Mouse (Mus musculus) stomach, embryonic 16.5 days (tissue): ENCODE data around the gene Hoxc10. TPM values are rescaled to one million over a fixed set of nuclear protein-coding genes. Genes with fewer than 3 reads are reported as not detected.

Source experiments
- ATAC-seq: fragments of 200-750 bp; cut with Nextera tagmentation; 2 replicates; pipeline ENCODE4 v1.8.0; 2017; ENCODE audit warnings: moderate number of reproducible peaks, moderate TSS enrichment; ENCODE audit not compliant: insufficient read depth, low FRiP score
- H3K27ac ChIP-seq: fragments of 300-500 bp; sonication (generic); 2 replicates; pipeline ENCODE4 v1.5.1; 2014; ENCODE audit warnings: low read length
- H3K27me3 ChIP-seq: fragments of 300-500 bp; sonication (generic); 2 replicates; pipeline ENCODE4 v1.6.1; 2014; ENCODE audit warnings: low read length, control low read depth, mixed read lengths; ENCODE audit not compliant: control insufficient read depth, insufficient read depth
- H3K36me3 ChIP-seq: fragments of 300-500 bp; sonication (generic); 2 replicates; pipeline ENCODE4 v1.6.1; 2014; ENCODE audit warnings: low read length; ENCODE audit not compliant: control insufficient read depth, insufficient read depth
- H3K4me1 ChIP-seq: fragments of 300-500 bp; sonication (generic); 2 replicates; pipeline ENCODE4 v1.6.1; 2014; ENCODE audit warnings: low read length, control low read depth, mixed read lengths; ENCODE audit not compliant: control insufficient read depth, insufficient read depth
- H3K4me2 ChIP-seq: fragments of 300-500 bp; sonication (generic); 2 replicates; pipeline ENCODE4 v1.6.1; 2014; ENCODE audit warnings: low read depth, low read length, mixed read lengths
- H3K4me3 ChIP-seq: fragments of 300-500 bp; sonication (generic); replicated peaks from 2 replicates; pipeline ENCODE4 v1.5.1; 2014; ENCODE audit warnings: mild to moderate bottlenecking, low read length
- H3K9ac ChIP-seq: fragments of 300-500 bp; sonication (generic); 2 replicates; pipeline ENCODE4 v1.6.1; 2014; ENCODE audit warnings: low read length
- H3K9me3 ChIP-seq: fragments of 300-500 bp; sonication (generic); replicated peaks from 2 replicates; pipeline ENCODE4 v1.6.1; 2016; ENCODE audit warnings: low read length, control low read depth; ENCODE audit not compliant: control insufficient read depth
- WGBS: fragments of 180-500 bp; shearing (Covaris S2); extraction: QIAGEN DNeasy Blood & Tissue Kit; methylation state at CpG from one replicate; pipeline ENCODE4 v1.1.7; 2014; 5-methylcytosine and 5-hydroxymethylcytosine counted together
- polyA plus RNA-seq: library from polyadenylated mRNA; unstranded; fragments of >200 nt; fragmentation: Nextera tagmentation; extraction: Ambion mirVana; gene quantifications from 2 replicates; pipeline ENCODE4 v1.2.1, GENCODE M21; 2015

The Hoxc10 gene
- polyA plus RNA-seq, 1 experiment from 2014 or later, result 0.06 TPM

- no peak overlapping the region for H3K9ac ChIP-seq
- no peak overlapping the region for H3K4me2 ChIP-seq
- no peak overlapping the region for H3K4me3 ChIP-seq
Observed at GRCm38 (mm10) chr15:102980352-102980751, 13.8 kb downstream of the Hoxc10 start.

GRCm38 (mm10) chr15:102980912-102981311 lies 14.3 kb downstream of the Hoxc10 start:
- H3K36me3 ChIP-seq, result no peaks in the 10 kb centered on the region
- peak overlapping the region; percentile 33; the same call in 1 of the 2 replicates for H3K4me3 ChIP-seq
- H3K4me1 ChIP-seq, result 0 out of 2 replicates have a peak, but pooled peaks cover 3% of the 10 kb centered on the region
- H3K9me3 ChIP-seq, result no peaks in the 10 kb centered on the region
- H3K27ac ChIP-seq, result no peak overlapping the region
- no peak for ATAC-seq
- H3K9ac ChIP-seq, result no peak overlapping the region
- peak overlapping the region; percentile 47 for H3K4me2 ChIP-seq
- whole genome bisulfite sequencing, result under 1% methylated on average over 14 of the region's 14 CpGs
- H3K27me3 ChIP-seq, result peaks cover 89% of the 10 kb centered on the region

More at GRCm38 (mm10) chr15:102980352-102980751, 13.8 kb downstream of the Hoxc10 start:
- Histone ChIP-seq H3K27ac (no peak overlapping the region), H3K4me1 (0 out of 2 replicates have a peak, but pooled peaks cover 3% of the 10 kb centered on the region), H3K27me3 (peaks cover 89% of the 10 kb centered on the region), H3K36me3 (no peaks in the 10 kb centered on the region), H3K9me3 (no peaks in the 10 kb centered on the region)
- 4% methylated on average over 11 of the region's 11 CpGs for WGBS
- ATAC-seq, result no peak

GRCm38 (mm10) chr15:102981379-102982288 lies 15.0 kb downstream of the Hoxc10 start:
- no peaks in the 10 kb centered on the region for H3K9me3 ChIP-seq
- peak overlapping the region; percentile 33 for H3K4me3 ChIP-seq
- H3K4me2 ChIP-seq, result peak overlapping the region; percentile 47
- peak; percentile 44; the same call in 1 of the 2 replicates for ATAC-seq
- H3K36me3 ChIP-seq, result no peaks in the 10 kb centered on the region
- 0 out of 2 replicates have a peak, but pooled peaks cover 3% of the 10 kb centered on the region for H3K4me1 ChIP-seq
- WGBS, result under 1% methylated on average over 88 of the region's 88 CpGs
- peak overlapping the region; percentile 25; the same call in 1 of the 2 replicates for H3K9ac ChIP-seq
- no peak overlapping the region for H3K27ac ChIP-seq
- peaks cover 90% of the 10 kb centered on the region for H3K27me3 ChIP-seq

GRCm38 (mm10) chr15:102983716-102984115 lies 17.1 kb downstream of the Hoxc10 start:
- H3K27me3 ChIP-seq, result peaks cover 92% of the 10 kb centered on the region
- WGBS, result 6% methylated on average over 12 of the region's 12 CpGs
- no peak overlapping the region for H3K4me2 ChIP-seq
- H3K27ac ChIP-seq, result no peak overlapping the region
- ATAC-seq, result no peak
- no peaks in the 10 kb centered on the region for H3K36me3 ChIP-seq
- H3K4me1 ChIP-seq, result no peaks in the 10 kb centered on the region
- no peaks in the 10 kb centered on the region for H3K9me3 ChIP-seq
- no peak overlapping the region for H3K9ac ChIP-seq
- no peak overlapping the region for H3K4me3 ChIP-seq

GRCm38 (mm10) chr15:102984521-102984920 lies 17.9 kb downstream of the Hoxc10 start:
- no peaks in the 10 kb centered on the region for H3K4me1 ChIP-seq
- no peak for ATAC-seq
- H3K9ac ChIP-seq, result no peak overlapping the region
- H3K27me3 ChIP-seq, result peaks cover 92% of the 10 kb centered on the region
- 3% methylated on average over 10 of the region's 10 CpGs for WGBS
- H3K9me3 ChIP-seq, result no peaks in the 10 kb centered on the region
- no peaks in the 10 kb centered on the region for H3K36me3 ChIP-seq
- no peak overlapping the region for H3K4me2 ChIP-seq
- no peak overlapping the region for H3K27ac ChIP-seq
- H3K4me3 ChIP-seq, result no peak overlapping the region

- Histone ChIP-seq H3K9ac (no peak overlapping the region), H3K27me3 (peaks cover 92% of the 10 kb centered on the region), H3K36me3 (no peaks in the 10 kb centered on the region), H3K4me1 (no peaks in the 10 kb centered on the region), H3K4me3 (no peak overlapping the region), H3K9me3 (no peaks in the 10 kb centered on the region), H3K4me2 (no peak overlapping the region), H3K27ac (no peak overlapping the region)
- 15% methylated on average over 3 of the region's 3 CpGs for WGBS
- no peak for ATAC-seq
Observed at GRCm38 (mm10) chr15:102984925-102985324, 18.3 kb downstream of the Hoxc10 start.

- Histone ChIP-seq H3K27me3 (peaks cover 93% of the 10 kb centered on the region), H3K27ac (no peak overlapping the region), H3K4me3 (no peak overlapping the region), H3K4me1 (0 out of 2 replicates have a peak, but pooled peaks cover 5% of the 10 kb centered on the region), H3K36me3 (no peaks in the 10 kb centered on the region), H3K9me3 (no peaks in the 10 kb centered on the region), H3K9ac (no peak overlapping the region), H3K4me2 (no peak overlapping the region)
- 7% methylated on average over 21 of the region's 21 CpGs for WGBS
- peak; percentile 66; the same call in 1 of the 2 replicates for ATAC-seq
Observed at GRCm38 (mm10) chr15:102987124-102987833, 20.7 kb downstream of the Hoxc10 start.

GRCm38 (mm10) chr15:102988078-102988477 lies 21.5 kb downstream of the Hoxc10 start:
- H3K9me3 ChIP-seq, result no peaks in the 10 kb centered on the region
- 0 out of 2 replicates have a peak, but pooled peaks cover 5% of the 10 kb centered on the region for H3K4me1 ChIP-seq
- 48% methylated on average over 5 of the region's 5 CpGs for WGBS
- no peak overlapping the region for H3K4me2 ChIP-seq
- H3K36me3 ChIP-seq, result no peaks in the 10 kb centered on the region
- no peak for ATAC-seq
- H3K27ac ChIP-seq, result no peak overlapping the region
- no peak overlapping the region for H3K4me3 ChIP-seq
- no peak overlapping the region for H3K9ac ChIP-seq
- peaks cover 92% of the 10 kb centered on the region for H3K27me3 ChIP-seq
